ENCODE assay signal across 8 mouse cellular contexts in genomic region chr14:24544057-24544456, GRCm38 (mm10). TPM values are rescaled to one million over a fixed set of nuclear protein-coding genes. Genes with fewer than 3 reads are reported as not detected.
DNase-seq lines count a peak whose midpoint lies in the region; ATAC-seq and TF ChIP-seq lines count a peak whose summit lies in the region.

No protein-coding gene starts in this region.

- TF ChIP-seq CTCF in cerebellum, adult 2 months (IDR thresholded peaks at IDR 0.05; ENCODE audit: borderline replicate concordance, insufficient read depth, low read depth, low read length): peak; percentile 9; the same call in 1 of the 2 replicates
- peak; percentile 81 for TF ChIP-seq CTCF in layer of hippocampus, adult 2 months (conservative IDR thresholded peaks at IDR 0.05)

- DNase-seq in cerebellum, adult 2 months: peak; percentile 10 to 25
- DNase-seq in layer of hippocampus, adult 2 months (ENCODE audit: low spot score in 2 of 2): peak in 1 of 2 experiments; percentile 62
- DNase-seq in layer of hippocampus, adult 9-11 months: no peak
- peak; percentile 20 for DNase-seq in 3T3-L1 (ENCODE audit: low read depth, low spot score)
- DNase-seq in embryo, embryonic 10.5 days (ENCODE audit: low spot score): peak; percentile 64
- peak; percentile 4 for DNase-seq in lung, postnatal 25 days (ENCODE audit: low spot score)

- 87% methylated on average over 2 of the region's 2 CpGs for WGBS in cerebellum, adult 2 months

- no peak overlapping the region for H3K4me3 ChIP-seq in cerebellum, adult 2 months (replicated peaks; ENCODE audit: insufficient read depth, low read depth, low read length)
- H3K4me3 ChIP-seq in layer of hippocampus, adult 2 months: no peak overlapping the region

- no peaks in the 10 kb centered on the region for H3K27me3 ChIP-seq in cerebellum, adult 2 months (ENCODE audit: control insufficient read depth, insufficient read depth, low read length)

- TF ChIP-seq POLR2A in cerebellum, adult 2 months (IDR thresholded peaks at IDR 0.05; ENCODE audit: borderline replicate concordance, insufficient read depth, low read length): no peak

- no peak overlapping the region for H3K27ac ChIP-seq in cerebellum, adult 2 months (ENCODE audit: insufficient read depth, low read length)
- H3K27ac ChIP-seq in layer of hippocampus, adult 2 months: 0 out of 2 replicates have a peak overlapping the region, but pooled peaks have one; percentile 15

- no peak for ATAC-seq in cerebellum, adult (ENCODE audit: insufficient number of reproducible peaks, low FRiP score, low TSS enrichment)
- no peak for ATAC-seq in megakaryocyte, adult 5-6 weeks (ENCODE audit: poor library complexity, severe bottlenecking)

- H3K4me1 ChIP-seq in cerebellum, adult 2 months (ENCODE audit: control insufficient read depth, insufficient read depth, low read length): 0 out of 2 replicates have a peak, but pooled peaks cover 8% of the 10 kb centered on the region

RNA-seq across cellular contexts. Expression of gene Rps24, which starts 57.1 kb away (rescaled TPM):
- 1,301 and 1,467 TPM in 2 replicates for polyA plus RNA-seq in cerebellum, adult 2 months (2012; rRNA removed)
- 100 to 1,000 TPM; 789 to 821 TPM for total RNA-seq in layer of hippocampus, adult 2 months (2021)
- 3,261 and 3,399 TPM in 2 replicates for total RNA-seq in megakaryocyte, adult 5-6 weeks (2015)
- 3,458 and 3,471 TPM in 2 replicates for total RNA-seq in megakaryocyte, adult 5-6 weeks (2017)

RNA-seq across cellular contexts. Expression of gene Polr3a, which starts 57.2 kb away (rescaled TPM):
- 22.0 and 25.2 TPM in 2 replicates for polyA plus RNA-seq in cerebellum, adult 2 months (2012; rRNA removed)
- 10 to 100 TPM; 37.9 to 38.5 TPM for total RNA-seq in layer of hippocampus, adult 2 months (2021)
- 10.9 and 14.0 TPM in 2 replicates for total RNA-seq in megakaryocyte, adult 5-6 weeks (2015)
- 9.0 and 9.8 TPM in 2 replicates for total RNA-seq in megakaryocyte, adult 5-6 weeks (2017)
